Mouse (Mus musculus): ENCODE results near the gene Mta3.

Gene Mta3

GRCm38 (mm10) chr17:83808476-83809098 is 102.6 kb downstream of the Mta3 start:
- DNase-seq (ENCODE audit: extremely low spot score, low spot score): no peak

- DNase-seq (ENCODE audit: extremely low spot score, low spot score): no peak
Measured at GRCm38 (mm10) chr17:83809197-83809829, 103.3 kb downstream of the Mta3 start.

DNA sequence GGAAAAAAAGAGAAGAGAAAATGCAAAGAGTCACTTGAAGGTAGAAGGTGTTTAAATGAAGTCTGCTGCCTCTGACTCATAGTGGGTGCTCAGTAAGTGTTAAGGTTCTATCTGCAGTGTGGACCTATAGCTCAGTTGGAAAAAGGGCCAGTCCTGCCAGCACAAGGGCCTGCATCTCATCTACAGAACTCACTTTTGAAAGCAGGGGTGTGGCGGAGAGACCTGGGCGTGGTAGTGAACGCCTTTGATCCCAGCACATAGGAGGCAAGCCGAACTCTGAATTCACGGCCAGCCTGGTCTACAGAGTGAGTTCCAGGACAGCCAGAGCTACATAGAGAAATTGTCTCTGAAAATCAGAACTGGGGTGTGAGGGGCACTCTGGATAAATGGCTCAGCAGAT is 104.3 kb downstream of the Mta3 start:
- no peak for DNase-seq (ENCODE audit: extremely low spot score, low spot score)

DNA sequence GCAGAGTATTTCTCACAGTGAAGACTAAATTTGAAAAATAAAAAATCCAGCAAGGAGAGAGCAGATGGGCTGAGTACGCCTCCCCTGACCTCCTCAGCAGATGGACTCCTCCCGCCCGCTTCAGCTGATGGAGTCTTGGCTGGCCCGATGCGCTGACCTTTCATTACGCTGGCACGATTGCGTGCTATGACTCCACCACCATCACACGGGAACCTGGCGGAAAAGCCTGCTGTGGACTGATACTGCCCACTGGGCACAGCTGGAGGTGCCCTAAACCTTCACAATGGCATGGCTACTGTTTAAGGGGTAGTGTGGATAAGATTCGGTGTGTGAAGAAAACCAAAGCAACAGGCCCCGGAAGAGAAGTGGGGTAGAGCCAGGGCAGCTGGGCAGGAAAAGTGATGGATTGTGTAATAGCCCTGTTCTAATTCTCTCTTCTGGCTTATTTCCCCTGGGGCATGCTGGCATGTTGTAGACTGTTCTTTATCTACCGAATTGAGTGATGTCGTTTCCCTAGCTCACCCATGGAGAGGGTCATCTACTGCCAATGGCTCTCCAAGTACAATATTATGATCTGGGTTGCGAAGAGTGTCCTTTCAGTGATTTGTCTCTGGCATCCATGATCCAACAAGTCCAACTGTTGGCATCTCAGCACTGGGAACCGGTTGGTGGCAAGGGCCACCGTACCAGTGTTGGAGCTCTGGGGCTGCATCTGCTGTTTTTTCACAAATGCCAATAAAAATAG is 106.4 kb downstream of the Mta3 start:
- no peak for DNase-seq (ENCODE audit: extremely low spot score, low spot score)

DNA sequence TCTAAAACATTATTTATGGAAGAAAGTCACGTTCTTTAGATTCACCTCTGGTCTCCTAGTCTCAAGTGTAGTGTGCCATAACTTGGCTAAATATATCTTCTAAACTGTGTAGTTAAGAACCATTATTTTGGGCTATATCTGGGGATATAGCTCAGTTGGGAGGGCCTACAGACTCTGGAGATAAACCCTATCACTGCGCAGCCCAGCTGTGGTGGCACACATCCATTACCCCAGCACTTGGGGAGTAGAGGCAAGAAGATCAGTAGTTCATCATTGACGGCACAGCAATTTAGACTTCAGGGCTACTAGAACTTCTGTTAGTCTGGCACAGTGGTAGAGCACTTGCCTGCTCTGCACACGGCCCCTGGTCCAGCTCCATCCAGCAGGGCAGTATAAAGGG is 107.1 kb downstream of the Mta3 start:
- no peak for DNase-seq (ENCODE audit: extremely low spot score, low spot score)

DNA sequence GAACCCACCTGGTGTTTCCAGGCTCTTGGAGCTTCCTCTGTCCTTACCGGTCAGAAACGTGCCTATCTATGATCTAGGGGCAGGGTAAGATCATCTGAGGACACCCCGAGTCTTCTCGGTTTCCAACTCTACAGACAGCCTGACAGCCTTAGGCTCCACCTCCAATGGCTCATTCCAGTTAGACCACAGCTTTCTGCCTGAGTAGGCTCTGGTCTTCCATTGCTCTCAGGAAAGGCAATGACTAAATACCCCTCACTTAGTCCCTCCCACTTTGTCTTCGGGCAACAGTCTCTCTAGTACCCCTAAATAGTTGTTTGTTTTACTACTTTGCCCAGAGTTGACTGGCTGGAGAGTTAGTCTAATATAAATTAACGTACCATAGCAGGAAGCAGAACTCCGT is 111.0 kb downstream of the Mta3 start:
- DNase-seq (ENCODE audit: extremely low spot score, low spot score): no peak

GRCm38 (mm10) chr17:83819503-83819902 is 113.5 kb downstream of the Mta3 start:
- DNase-seq (ENCODE audit: extremely low spot score, low spot score): no peak

DNA sequence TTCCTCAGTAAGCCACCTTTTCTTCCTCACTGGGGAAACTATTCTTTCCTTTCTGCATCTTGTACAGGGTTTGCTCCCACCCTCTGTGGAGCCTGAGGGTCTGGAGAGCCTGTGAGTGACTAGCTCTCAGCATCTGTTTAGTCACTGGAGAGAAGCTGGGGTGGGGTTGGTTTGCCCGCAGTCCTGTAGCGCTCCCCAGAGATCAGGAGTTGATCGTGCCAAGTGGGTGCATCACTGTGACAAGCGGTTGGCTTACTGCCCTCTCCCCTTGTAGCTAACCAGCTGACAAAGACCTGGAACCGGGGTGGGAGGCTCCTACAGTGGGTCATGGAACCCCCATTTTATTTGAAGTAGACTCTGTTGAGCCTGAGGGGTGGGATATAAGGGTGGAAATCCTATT is 114.7 kb downstream of the Mta3 start:
- no peak for DNase-seq (ENCODE audit: extremely low spot score, low spot score)

DNA sequence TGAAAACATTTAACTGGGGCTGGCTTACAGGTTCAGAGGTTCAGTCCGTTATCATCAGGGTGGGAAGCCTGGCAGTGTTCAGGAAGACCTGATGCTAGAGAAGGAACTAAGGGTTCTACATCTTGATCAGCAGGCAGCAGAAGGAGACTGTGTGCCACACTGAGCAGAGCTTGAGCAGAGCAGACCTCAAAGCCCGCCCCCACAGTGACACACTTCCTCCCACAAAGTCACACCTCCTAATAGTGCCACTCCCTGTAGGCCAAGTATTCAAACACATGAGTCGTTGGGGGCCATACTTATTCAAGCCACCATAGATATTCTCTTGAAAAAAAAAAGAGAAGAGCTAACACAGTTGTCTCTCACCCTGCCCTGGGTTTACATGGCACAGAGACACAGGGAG is 115.9 kb downstream of the Mta3 start:
- DNase-seq (ENCODE audit: extremely low spot score, low spot score): no peak

DNA sequence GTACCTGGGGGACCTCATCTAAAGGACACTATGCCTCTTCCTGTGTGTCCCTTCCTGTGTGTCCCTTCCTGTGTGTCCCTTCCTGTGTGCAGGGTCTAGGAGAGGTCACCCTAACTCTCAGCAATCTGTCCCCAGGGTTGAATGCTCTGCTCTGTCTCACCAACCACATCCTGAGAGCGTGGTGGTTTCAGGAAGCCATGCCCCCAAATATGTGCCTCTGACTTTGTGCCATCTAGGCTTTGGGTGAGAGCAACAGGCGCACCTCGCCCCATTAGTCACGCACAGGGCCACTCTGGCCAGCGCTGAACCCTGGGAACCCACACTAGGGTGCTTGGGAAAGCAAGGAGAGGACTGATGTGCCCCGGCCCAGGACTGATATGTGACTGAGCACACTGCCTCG is 117.9 kb downstream of the Mta3 start:
- DNase-seq (ENCODE audit: extremely low spot score, low spot score): no peak

DNA sequence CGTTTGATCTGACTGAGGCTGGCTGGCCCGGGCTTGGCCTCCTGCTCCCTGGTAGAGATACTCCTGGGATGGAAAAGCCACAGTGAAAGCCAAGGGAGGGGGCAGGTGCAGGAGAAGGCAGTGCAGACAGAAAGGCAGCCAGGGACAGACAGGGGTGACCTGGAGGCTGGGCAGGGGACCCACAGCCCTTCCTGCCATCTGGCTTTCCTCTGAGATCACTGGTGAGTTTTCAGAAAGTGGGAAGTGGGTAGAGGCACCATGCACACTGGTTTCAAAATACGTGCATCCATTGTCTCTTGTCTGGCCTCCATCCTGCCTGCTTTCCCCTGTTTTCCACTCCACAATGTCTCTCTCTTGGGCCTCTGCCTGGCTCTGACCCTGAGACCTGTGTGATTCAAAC is 123.4 kb downstream of the Mta3 start:
- DNase-seq (ENCODE audit: extremely low spot score, low spot score): no peak

DNA sequence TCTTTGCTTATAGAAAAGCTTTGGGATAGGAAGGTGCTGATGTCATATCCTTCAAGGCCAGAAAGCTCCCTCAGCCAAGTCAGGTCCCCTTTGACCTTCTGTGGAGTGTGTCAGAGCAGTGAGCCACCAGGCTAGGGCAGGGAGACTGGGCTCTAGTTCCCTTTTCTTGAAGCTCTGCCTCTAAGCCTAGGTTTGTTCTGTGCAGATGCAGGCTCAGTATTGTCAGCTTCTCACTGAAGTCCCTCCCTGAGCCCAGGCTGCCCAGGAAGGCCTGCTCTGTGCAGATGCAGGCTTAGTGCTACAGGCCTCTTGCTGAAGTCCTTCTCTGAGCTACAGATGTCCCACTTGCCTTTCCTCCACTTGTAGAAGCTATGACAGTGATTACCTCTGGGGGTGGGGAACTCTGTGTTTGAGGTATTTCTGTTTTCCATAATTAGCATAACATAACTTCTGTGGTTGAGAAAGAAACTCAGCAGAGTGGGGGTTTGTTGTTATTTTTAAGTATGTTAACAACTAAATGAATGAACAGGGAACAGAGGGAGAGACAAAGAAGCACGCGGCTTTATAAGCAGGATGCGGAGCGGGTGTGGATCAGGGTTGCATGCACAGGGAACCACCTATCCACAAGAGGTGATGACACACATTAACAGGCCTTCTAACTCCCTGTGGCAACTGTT is 124.8 kb downstream of the Mta3 start:
- no peak for DNase-seq (ENCODE audit: extremely low spot score, low spot score)

DNA sequence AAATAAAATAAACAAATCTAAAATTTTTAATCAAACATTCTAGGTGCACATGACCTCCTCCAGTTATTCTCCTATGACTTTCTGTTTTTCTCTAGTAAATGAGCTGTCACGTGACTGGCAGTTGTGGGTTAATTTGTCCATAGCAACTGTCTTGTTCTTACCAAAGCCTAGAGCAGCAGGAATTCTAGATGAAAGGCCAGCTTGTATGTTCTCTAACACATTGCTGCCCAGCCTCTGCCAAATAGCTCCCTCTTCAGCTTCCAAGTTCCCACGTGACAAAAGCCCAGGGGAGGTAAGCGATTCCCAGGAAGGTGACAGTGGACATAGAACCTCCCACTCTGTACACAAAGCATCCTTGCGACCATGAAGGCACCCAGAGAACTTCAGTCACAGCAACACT is 128.2 kb downstream of the Mta3 start:
- no peak for DNase-seq (ENCODE audit: extremely low spot score, low spot score)

- DNase-seq (ENCODE audit: extremely low spot score, low spot score): no peak
Measured at GRCm38 (mm10) chr17:83836048-83836447, 130.1 kb downstream of the Mta3 start.

DNA sequence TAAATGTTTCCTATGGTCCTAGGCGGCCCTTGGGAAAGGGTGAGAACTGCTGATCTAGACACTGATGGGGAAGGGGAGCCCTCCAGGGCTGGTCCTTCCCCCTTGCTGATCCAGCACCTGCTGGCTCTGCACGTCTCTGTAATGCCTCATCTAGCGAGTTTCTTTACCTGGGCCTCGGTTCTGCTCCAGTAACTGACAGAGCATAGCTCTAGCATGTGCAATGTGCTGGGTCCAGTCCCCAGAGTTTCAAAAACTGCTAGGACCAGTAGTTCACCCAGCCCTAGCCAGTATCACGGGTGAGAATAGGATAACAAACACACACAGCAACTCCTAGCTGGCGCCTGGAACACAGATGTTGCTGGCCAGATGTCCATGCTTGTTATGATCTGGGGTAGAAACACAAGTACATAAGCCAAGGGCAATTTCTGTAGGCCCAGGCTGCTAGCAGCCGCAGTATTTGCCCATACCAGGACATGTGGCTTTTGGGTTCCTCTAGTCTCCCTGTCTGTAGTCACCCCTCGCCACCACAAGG is 131.8 kb downstream of the Mta3 start:
- peak; percentile 24 for DNase-seq (ENCODE audit: extremely low spot score, low spot score)

DNA sequence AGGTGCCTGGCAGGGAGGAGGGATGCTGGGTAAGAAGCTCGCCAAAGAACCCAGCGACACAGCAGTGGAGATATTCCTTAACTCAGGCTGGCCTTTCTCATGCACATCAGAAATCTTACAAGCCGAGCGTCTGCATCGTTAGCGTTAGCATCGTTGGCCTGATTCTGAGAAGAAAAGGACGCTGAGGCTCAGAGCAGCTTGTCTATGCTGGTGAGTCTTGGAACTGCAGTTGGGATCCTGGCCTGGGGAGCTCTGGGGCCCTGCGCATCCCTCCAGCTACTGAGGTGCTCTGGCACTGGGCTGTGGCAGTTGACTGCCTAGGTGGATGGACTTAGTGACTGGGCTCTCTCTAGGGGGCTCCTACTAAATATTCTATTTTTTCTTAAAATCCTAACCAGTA is 133.2 kb downstream of the Mta3 start:
- no peak for DNase-seq (ENCODE audit: extremely low spot score, low spot score)

DNA sequence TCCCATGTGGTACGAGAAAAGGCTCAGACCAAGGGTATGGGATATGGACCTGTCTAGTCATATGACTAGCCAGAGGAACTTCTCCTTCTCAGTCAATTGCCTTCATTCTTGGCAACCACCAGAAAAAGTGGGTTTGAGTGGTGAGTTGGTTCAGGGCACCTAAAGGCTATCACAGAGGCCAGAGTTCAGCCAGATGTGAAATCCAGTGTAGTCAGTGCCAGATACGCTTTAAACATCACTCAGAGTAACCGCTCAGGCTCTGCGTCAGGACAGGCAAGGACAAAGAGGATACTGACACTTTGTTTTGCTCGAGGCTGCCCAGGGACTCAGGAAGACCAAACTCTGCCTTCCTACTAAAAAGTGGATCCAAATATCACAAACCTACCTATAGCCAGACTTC is 135.0 kb downstream of the Mta3 start:
- no peak for DNase-seq (ENCODE audit: extremely low spot score, low spot score)

- DNase-seq (ENCODE audit: extremely low spot score, low spot score): no peak
Measured at GRCm38 (mm10) chr17:83843780-83844179, 137.8 kb downstream of the Mta3 start.

GRCm38 (mm10) chr17:83845538-83845937 is 139.6 kb downstream of the Mta3 start:
- no peak for DNase-seq (ENCODE audit: extremely low spot score, low spot score)

DNA sequence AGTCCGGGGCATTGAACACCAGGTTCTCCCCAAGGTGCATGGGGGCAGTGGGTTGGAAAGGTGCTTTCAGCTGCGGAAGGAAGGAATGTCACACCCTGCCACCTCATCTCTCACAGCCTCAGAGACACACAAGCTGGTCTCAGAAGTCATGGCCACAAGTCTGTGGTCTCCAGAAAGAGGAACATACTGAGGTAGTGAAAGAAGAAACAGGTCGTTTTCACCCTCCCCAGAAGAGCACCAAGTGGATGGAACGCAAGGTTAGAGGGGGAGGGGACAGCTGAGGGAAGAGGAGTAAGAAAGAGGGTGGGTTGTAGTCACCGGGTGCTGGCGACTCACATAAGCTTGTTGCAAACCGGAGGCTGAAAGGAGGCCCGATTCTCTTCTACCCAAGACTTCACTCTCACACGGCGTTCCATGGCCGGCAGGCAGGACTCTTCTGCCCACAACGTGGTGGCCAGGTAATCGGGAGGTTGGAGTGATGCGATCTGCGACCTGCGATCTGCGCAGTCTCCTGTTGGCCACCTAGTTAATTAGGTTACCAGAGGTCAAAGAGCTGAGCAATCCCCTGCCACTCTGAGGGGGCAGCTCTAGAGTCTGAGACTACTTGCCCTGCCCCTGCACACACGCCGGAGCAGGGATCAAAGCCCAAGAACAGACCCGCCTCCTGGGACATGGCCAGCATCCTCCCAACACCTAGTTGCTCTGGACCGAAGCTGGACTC is 140.5 kb downstream of the Mta3 start:
- DNase-seq (ENCODE audit: extremely low spot score, low spot score): no peak

- no peak for DNase-seq (ENCODE audit: extremely low spot score, low spot score)
Measured at GRCm38 (mm10) chr17:83847100-83847499, 141.1 kb downstream of the Mta3 start.
